Mouse (Mus musculus) G1E (cell line): ENCODE measurements around the gene Degs2.

Experiments used
- CTCF ChIP-seq: IDR thresholded peaks from 2 replicates; pipeline ENCODE4 v1.5.1; 2012; ENCODE audit warnings: low read depth, low read length, inconsistent platforms, mixed read lengths
- GATA1 ChIP-seq: IDR thresholded peaks from 2 replicates; pipeline ENCODE4 v1.6.1; 2012; ENCODE audit warnings: borderline replicate concordance, low read length, inconsistent platforms, mixed read lengths
- TAL1 ChIP-seq: conservative IDR thresholded peaks from 2 replicates; pipeline ENCODE4 v1.6.1; 2012; ENCODE audit warnings: low read depth, low read length, inconsistent platforms, mixed read lengths

DNA sequence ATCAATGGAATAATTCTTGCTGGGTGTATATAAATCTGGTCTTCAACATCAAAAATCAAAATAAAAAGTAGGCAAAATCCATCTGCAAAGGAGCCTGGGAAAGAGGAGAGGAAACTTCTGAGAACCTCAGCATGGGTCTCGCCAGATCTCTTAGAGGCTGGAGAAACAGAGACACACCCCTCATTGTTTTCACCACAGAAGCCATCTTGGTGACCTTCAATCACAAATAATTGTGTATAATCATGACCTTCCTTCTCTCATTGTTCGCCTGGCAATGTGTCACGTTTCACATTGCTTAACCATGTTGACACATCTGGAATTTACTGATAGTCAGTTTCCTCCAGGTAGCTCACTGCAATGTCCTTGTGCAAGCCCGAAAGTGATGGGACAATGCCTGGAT, 10.4 kb upstream of the Degs2 start:
- no peak for TF ChIP-seq CTCF
- TF ChIP-seq TAL1: no peak
- TF ChIP-seq GATA1: no peak
